Mouse (Mus musculus) limb, embryonic 14.5 days (tissue): Measurements from ENCODE around the gene Gm20388. TPM values are rescaled to one million over a fixed set of nuclear protein-coding genes. Genes with fewer than 3 reads are reported as not detected.
A peak's percentile ranks its signal among the peaks of the same experiment; 100 is the strongest.

Source experiments
- ATAC-seq: fragments of 200-750 bp; cut with Nextera tagmentation; 2 replicates; pipeline ENCODE4 v1.8.0; 2017; ENCODE audit warnings: low read depth, moderate number of reproducible peaks, moderate TSS enrichment; ENCODE audit not compliant: low FRiP score
- DNase-seq: peaks from one replicate; pipeline ENCODE4 v3.0.0-alpha.2; 2015; ENCODE audit warnings: low spot score
- H3K27ac ChIP-seq: fragments of 300-500 bp; sonication (generic); replicated peaks from 2 replicates; pipeline ENCODE4 v1.5.1; 2014; ENCODE audit warnings: low read depth, mild to moderate bottlenecking, low read length, moderate library complexity, mixed read lengths
- H3K27me3 ChIP-seq: fragments of 300-500 bp; sonication (generic); 2 replicates; pipeline ENCODE4 v1.6.1; 2014; ENCODE audit warnings: low read length, mixed read lengths; ENCODE audit not compliant: control insufficient read depth, insufficient read depth
- H3K36me3 ChIP-seq: fragments of 300-500 bp; sonication (generic); 2 replicates; pipeline ENCODE4 v1.6.1; 2014; ENCODE audit warnings: mild to moderate bottlenecking, low read length, moderate library complexity, mixed read lengths; ENCODE audit not compliant: control insufficient read depth, insufficient read depth
- H3K4me1 ChIP-seq: fragments of 300-500 bp; sonication (generic); 2 replicates; pipeline ENCODE4 v1.6.1; 2014; ENCODE audit warnings: antibody characterized with exemption, low read length, mixed read lengths; ENCODE audit not compliant: control insufficient read depth, insufficient read depth
- H3K4me2 ChIP-seq: fragments of 300-500 bp; sonication (generic); replicated peaks from 2 replicates; pipeline ENCODE4 v1.6.1; 2014; ENCODE audit warnings: low read depth, mild to moderate bottlenecking, low read length, moderate library complexity; ENCODE audit not compliant: severe bottlenecking
- H3K4me3 ChIP-seq: fragments of 300-500 bp; sonication (generic); replicated peaks from 2 replicates; pipeline ENCODE4 v1.5.1; 2014; ENCODE audit warnings: low read length
- H3K9ac ChIP-seq: fragments of 300-500 bp; sonication (generic); 2 replicates; pipeline ENCODE4 v1.6.1; 2014; ENCODE audit warnings: mild to moderate bottlenecking, low read depth, low read length, moderate library complexity; ENCODE audit not compliant: severe bottlenecking
- H3K9me3 ChIP-seq: fragments of 300-500 bp; sonication (generic); 2 replicates; pipeline ENCODE4 v1.6.1; 2016; ENCODE audit warnings: low read length; ENCODE audit not compliant: control insufficient read depth
- POLR2A ChIP-seq: fragments of 200-500 bp; IDR thresholded peaks from 2 replicates; pipeline ENCODE4 v1.8.0; 2012; ENCODE audit warnings: inconsistent platforms, mild to moderate bottlenecking, moderate library complexity, borderline replicate concordance; ENCODE audit not compliant: insufficient read depth, insufficient read length; ENCODE audit errors: extremely low read depth
- WGBS: fragments of 180-500 bp; shearing (Covaris S2); extraction: QIAGEN DNeasy Blood & Tissue Kit; methylation state at CpG from one replicate; pipeline ENCODE4 v1.1.7; 2014; 5-methylcytosine and 5-hydroxymethylcytosine counted together
- polyA plus RNA-seq, 2 experiments: library from polyadenylated mRNA; depleted of rRNA in 1 of 2; stranded (reverse) in 1 of 2; unstranded in 1 of 2; fragments of >200 nt; fragmentation: Nextera tagmentation in 1 of 2; extraction: Ambion mirVana in 1 of 2; gene quantifications; 2 replicates each; pipeline versions ENCODE4 v1.2.1 to v1.2.3; 2012 to 2014

Gene Gm20388
- polyA plus RNA-seq, 2 experiments, result 1.9 to 49.9 TPM

- no peak overlapping the region for H3K9ac ChIP-seq
These were observed 575.2 kb downstream of the Gm20388 start for GRCm38 (mm10) chr8:120485551-120486476.

GRCm38 (mm10) chr8:120486477-120487376 is 576.1 kb downstream of the Gm20388 start:
- Histone ChIP-seq H3K27me3 (peaks cover 54% of the 10 kb centered on the region), H3K4me2 (peak overlapping the region; percentile 95), H3K4me3 (peak overlapping the region; percentile 62), H3K4me1 (peaks cover 63% of the 10 kb centered on the region), H3K36me3 (no peaks in the 10 kb centered on the region), H3K27ac (peak overlapping the region; percentile 62; the same call in 1 of the 2 replicates), H3K9ac (peak overlapping the region; percentile 54; the same call in 1 of the 2 replicates), H3K9me3 (no peaks in the 10 kb centered on the region)
- TF ChIP-seq POLR2A, result no peak
- WGBS, result 2% methylated on average over 50 of the region's 50 CpGs
- ATAC-seq (peak; percentile 11; the same call in 1 of the 2 replicates), DNase-seq (peak; percentile 54)

More at GRCm38 (mm10) chr8:120485551-120486476, 575.2 kb downstream of the Gm20388 start:
- Histone ChIP-seq H3K4me1 (peaks cover 61% of the 10 kb centered on the region), H3K9me3 (no peaks in the 10 kb centered on the region), H3K36me3 (no peaks in the 10 kb centered on the region), H3K27ac (no peak overlapping the region), H3K4me2 (peak overlapping the region; percentile 95), H3K4me3 (peak overlapping the region; percentile 62), H3K27me3 (peaks cover 45% of the 10 kb centered on the region)
- ATAC-seq, result no peak
- no peak for DNase-seq
- 15% methylated on average over 21 of the region's 21 CpGs for WGBS
- no peak for TF ChIP-seq POLR2A

DNA sequence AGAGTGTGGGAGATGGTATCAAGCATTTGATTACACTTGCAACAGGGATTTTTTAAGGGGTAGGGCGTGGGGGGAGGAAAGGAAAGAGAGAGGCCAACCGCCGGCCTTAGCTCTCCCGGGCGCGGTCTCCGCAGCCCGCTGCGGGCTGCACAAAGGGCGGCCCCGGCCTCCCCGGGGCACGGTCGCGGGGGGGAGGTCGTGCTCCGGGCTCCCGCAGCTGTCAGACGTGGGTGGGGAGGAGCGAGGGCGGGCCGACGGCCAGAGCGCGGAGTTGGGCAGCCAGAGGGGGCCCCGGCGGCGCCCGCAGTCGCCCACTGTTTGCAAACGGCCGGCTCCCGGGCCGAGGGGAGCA is 576.7 kb downstream of the Gm20388 start:
- Histone ChIP-seq H3K9me3 (no peaks in the 10 kb centered on the region), H3K9ac (peak overlapping the region; percentile 54), H3K4me1 (peaks cover 69% of the 10 kb centered on the region), H3K27ac (peak overlapping the region; percentile 62), H3K4me3 (peak overlapping the region; percentile 62), H3K27me3 (peaks cover 54% of the 10 kb centered on the region), H3K4me2 (peak overlapping the region; percentile 95), H3K36me3 (no peaks in the 10 kb centered on the region)
- under 1% methylated on average over 24 of the region's 34 CpGs for WGBS
- ATAC-seq (peak; percentile 12; the same call in 1 of the 2 replicates), DNase-seq (no peak)
- no peak for TF ChIP-seq POLR2A

DNA sequence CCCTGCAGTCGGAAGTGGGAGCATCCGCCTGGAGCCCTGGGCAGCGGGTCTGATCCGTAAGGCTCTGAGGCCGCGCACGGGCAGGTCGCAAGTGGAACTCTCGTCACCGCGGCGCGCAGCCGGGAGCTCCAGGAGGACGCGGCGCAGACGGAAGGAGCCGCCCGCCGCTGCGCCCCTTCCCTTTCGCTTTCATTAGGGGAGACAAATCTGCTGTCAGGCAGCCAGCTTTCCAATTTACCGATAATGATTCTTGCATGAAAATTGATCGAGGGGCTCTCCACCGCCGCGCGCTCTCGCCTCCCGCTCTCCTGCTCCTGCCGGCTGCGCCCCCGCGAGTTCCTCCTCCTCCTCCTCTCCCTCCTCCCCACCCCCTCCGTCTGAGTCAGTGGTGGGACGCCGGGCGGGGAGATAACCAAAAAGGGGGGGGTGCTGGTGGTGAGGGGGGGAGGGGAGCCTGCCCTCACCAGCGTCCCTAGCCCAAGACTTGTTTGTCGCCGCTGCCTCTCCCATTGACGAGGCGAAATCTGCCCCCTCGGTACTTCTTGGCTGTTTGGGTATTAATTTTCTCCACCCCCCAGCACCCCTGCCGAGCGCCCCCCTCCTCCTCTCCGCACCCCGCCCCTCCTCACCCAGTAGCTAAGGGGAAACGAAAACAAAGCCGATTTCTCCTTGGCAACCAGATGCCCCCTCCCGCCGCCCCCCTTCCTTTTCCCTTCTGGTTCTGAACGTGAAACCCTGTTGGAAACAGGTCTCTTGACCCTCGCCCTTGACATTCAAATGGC is 577.3 kb downstream of the Gm20388 start:
- H3K9ac ChIP-seq, result peak overlapping the region; percentile 54
- peak; percentile 23; the same call in 1 of the 2 replicates for ATAC-seq
- DNase-seq, result no peak
- under 1% methylated on average over 50 of the region's 55 CpGs for WGBS
- peak overlapping the region; percentile 95 for H3K4me2 ChIP-seq
- H3K27me3 ChIP-seq, result peaks cover 54% of the 10 kb centered on the region
- H3K4me1 ChIP-seq, result peaks cover 75% of the 10 kb centered on the region
- H3K27ac ChIP-seq, result peak overlapping the region; percentile 62
- H3K9me3 ChIP-seq, result no peaks in the 10 kb centered on the region
- H3K36me3 ChIP-seq, result no peaks in the 10 kb centered on the region
- TF ChIP-seq POLR2A, result no peak
- peak overlapping the region; percentile 62 for H3K4me3 ChIP-seq
